ENCODE assay signal across 15 mouse cellular contexts in the genomic region with DNA sequence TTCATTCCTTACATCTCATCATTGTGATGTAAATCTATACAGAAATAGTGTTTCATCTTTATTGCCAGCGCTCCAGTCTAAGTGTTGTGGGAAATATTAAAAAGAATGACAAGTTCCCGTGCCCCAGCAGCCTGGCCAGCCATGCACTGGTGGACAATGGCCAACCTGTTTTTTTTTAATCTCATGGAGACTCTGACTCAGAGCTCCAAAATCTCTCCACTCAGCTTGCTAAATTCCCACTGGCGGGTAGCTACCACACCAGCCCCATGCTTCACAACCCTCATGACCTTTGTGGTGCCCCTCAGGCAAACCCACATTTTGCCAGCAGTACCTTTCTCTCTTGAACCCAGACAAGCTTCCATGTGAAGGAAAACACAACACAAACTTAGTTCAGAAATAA.
DNase-seq lines count a peak whose midpoint lies in the region; ATAC-seq lines count a peak whose summit lies in the region.
"Had no signal": no experiment of that assay in that cellular context is flagged by ENCODE, and none has a peak within 500 bp of the region (broad histone marks: within the 10 kb centered on the region; RNA-seq: fewer than 3 reads in every experiment).

No protein-coding gene starts in this region.

- no peak for ATAC-seq in heart, embryonic 12.5 days (ENCODE audit: insufficient number of reproducible peaks, low FRiP score)

- H3K9me3 ChIP-seq in heart, embryonic 12.5 days (replicated peaks): peaks cover 5% of the 10 kb centered on the region; the same call in 1 of the 2 replicates
- H3K9me3 ChIP-seq: stomach, embryonic 15.5 days had no signal

- H3K27me3 ChIP-seq in heart, embryonic 12.5 days (replicated peaks): no peaks in the 10 kb centered on the region
- H3K27me3 ChIP-seq: stomach, embryonic 15.5 days had no signal

- peak; percentile 45 for DNase-seq in heart, adult 8-10 months (ENCODE audit: low spot score)
- DNase-seq in 3134 (ENCODE audit: extremely low read depth, insufficient read length, low spot score): peak; percentile 11
- DNase-seq in 416B (ENCODE audit: low read depth): peak; percentile 21
- peak; percentile 91 for DNase-seq in fibroblast of lung, adult 2 months (ENCODE audit: low read depth)
- no peak for DNase-seq in right cerebral cortex, postnatal 10 days (ENCODE audit: low spot score in 2 of 2)
- no peak for DNase-seq in frontal cortex, postnatal 25 days (ENCODE audit: low spot score in 2 of 2)
- no peak for DNase-seq in yolk sac, embryonic 10.5 days (ENCODE audit: low spot score)
- DNase-seq: cerebellum, adult 9-11 months; liver; retina, postnatal 1 day; thymus, postnatal 36 days had no signal

- no peaks in the 10 kb centered on the region for H3K4me1 ChIP-seq in heart, embryonic 12.5 days (replicated peaks)
- H3K4me1 ChIP-seq: stomach, embryonic 15.5 days had no signal

- 61% methylated on average over 3 of the region's 3 CpGs for WGBS in heart, embryonic 12.5 days

- no peak overlapping the region for H3K4me2 ChIP-seq in heart, embryonic 12.5 days
- H3K4me2 ChIP-seq: stomach, embryonic 15.5 days had no signal

- no peak overlapping the region for H3K9ac ChIP-seq in heart, embryonic 12.5 days
- H3K9ac ChIP-seq: stomach, embryonic 15.5 days had no signal

- H3K4me3 ChIP-seq in heart, embryonic 12.5 days: no peak overlapping the region
- H3K4me3 ChIP-seq: erythroblast, embryonic 14.5 days; stomach, embryonic 15.5 days had no signal

- peaks cover 25% of the 10 kb centered on the region for H3K36me3 ChIP-seq in heart, embryonic 12.5 days

- H3K27ac ChIP-seq in heart, embryonic 12.5 days (ENCODE audit: poor library complexity, severe bottlenecking): no peak overlapping the region
- H3K27ac ChIP-seq: kidney, postnatal 0 days; stomach, embryonic 15.5 days had no signal

Comparison
In these comparisons a context has a peak if more than half of its experiments do, and no peak if none do; other contexts are left out.
1. DNase-seq: peak in heart, adult 8-10 months (single experiment), 3134 (single experiment), 416B (single experiment) and fibroblast of lung, adult 2 months (single experiment); none in right cerebral cortex, postnatal 10 days (0 of 2), frontal cortex, postnatal 25 days (0 of 2) and yolk sac, embryonic 10.5 days (single experiment).